Mouse (Mus musculus): ENCODE measurements around the gene Hist1h4h. TPM values are rescaled to one million over a fixed set of nuclear protein-coding genes. Genes with fewer than 3 reads are reported as not detected.

The Hist1h4h gene
- total RNA-seq, 1 experiment from 2014 or later: 474 TPM

- no peak for DNase-seq
Measured at GRCm38 (mm10) chr13:23576906-23577639, 46.2 kb downstream of the Hist1h4h start.

GRCm38 (mm10) chr13:23577835-23578234, 47.0 kb downstream of the Hist1h4h start:
- DNase-seq: no peak

Small RNA genes lying within 50 kb of the gene (microRNA-seq; reads per million reads assigned to microRNA genes)
- gene Gm44297 (0 reads per million in 2 experiments), gene Gm44359 (0 reads per million in 2 experiments), gene Gm44394 (0 reads per million in 2 experiments), gene n-TStga1 (0.36 to 1.0 reads per million in 2 experiments)

Other genes starting within 250 kb of the Hist1h4h start
- gene Zfp322a, start 161.8 kb upstream of the Hist1h4h start, total RNA-seq (2021): 19.7 and 30.1 TPM in 2 replicates
- 6.4 and 6.9 TPM in 2 replicates for gene Abt1, start 107.2 kb upstream of the Hist1h4h start, total RNA-seq (2021)
- not detected in 2 replicates for gene Btn1a1, start 65.1 kb upstream of the Hist1h4h start, total RNA-seq (2021)
- not detected in 2 replicates for gene Btn2a2, start 42.2 kb upstream of the Hist1h4h start, total RNA-seq (2021)
- gene Hist1h2af, start 2.9 kb downstream of the Hist1h4h start, total RNA-seq (2021): 63.3 and 106 TPM in 2 replicates
- 24.0 and 39.4 TPM in 2 replicates for gene Hist1h3g, start 4.4 kb downstream of the Hist1h4h start, total RNA-seq (2021)
- gene Hist1h2bh, start 12.3 kb downstream of the Hist1h4h start, total RNA-seq (2021): 6.6 and 6.8 TPM in 2 replicates
- 33.9 and 36.7 TPM in 2 replicates for gene Hist1h3f, start 13.0 kb downstream of the Hist1h4h start, total RNA-seq (2021)
- 127 and 189 TPM in 2 replicates for gene Hist1h4f, start 20.6 kb downstream of the Hist1h4h start, total RNA-seq (2021)
- gene Hist1h1d, start 22.2 kb downstream of the Hist1h4h start, total RNA-seq (2021): 9.5 TPM in 2 replicates
- 66.8 and 86.4 TPM in 2 replicates for gene Hist1h3e, start 31.3 kb downstream of the Hist1h4h start, total RNA-seq (2021)
- 14.5 and 15.5 TPM in 2 replicates for gene Hist1h2ae, start 40.2 kb downstream of the Hist1h4h start, total RNA-seq (2021)
- gene Hist1h2bg, start 40.3 kb downstream of the Hist1h4h start, total RNA-seq (2021): 106 and 130 TPM in 2 replicates
- 61.2 and 62.9 TPM in 2 replicates for gene Hist1h2bf, start 43.1 kb downstream of the Hist1h4h start, total RNA-seq (2021)
- 2.3 and 9.6 TPM in 2 replicates for gene Hist1h2ad, start 43.3 kb downstream of the Hist1h4h start, total RNA-seq (2021)
- gene Hist1h3d, start 44.7 kb downstream of the Hist1h4h start, total RNA-seq (2021): 12.9 and 16.6 TPM in 2 replicates
- 174 and 185 TPM in 2 replicates for gene Hist1h4d, start 50.5 kb downstream of the Hist1h4h start, total RNA-seq (2021)
- gene Hist1h2be, start 90.1 kb downstream of the Hist1h4h start, total RNA-seq (2021): 18.6 and 18.8 TPM in 2 replicates
- 102 and 118 TPM in 2 replicates for gene Hist1h1e, start 91.5 kb downstream of the Hist1h4h start, total RNA-seq (2021)
- 3.5 and 4.3 TPM in 2 replicates for gene Hist1h2ac, start 152.9 kb downstream of the Hist1h4h start, total RNA-seq (2021)
- gene Hist1h2bc, start 153.1 kb downstream of the Hist1h4h start, total RNA-seq (2021): 193 and 227 TPM in 2 replicates
- not detected in 2 replicates for gene Hist1h1t, start 164.8 kb downstream of the Hist1h4h start, total RNA-seq (2021)
- 97.6 and 116 TPM in 2 replicates for gene Hist1h4c, start 167.4 kb downstream of the Hist1h4h start, total RNA-seq (2021)
- 37.3 and 49.1 TPM in 2 replicates for gene Hfe, start 179.8 kb downstream of the Hist1h4h start, total RNA-seq (2021)
- gene Hist1h1c, start 207.8 kb downstream of the Hist1h4h start, total RNA-seq (2021): 248 and 316 TPM in 2 replicates
- 33.0 and 40.6 TPM in 2 replicates for gene Hist1h3c, start 214.6 kb downstream of the Hist1h4h start, total RNA-seq (2021)
- gene Hist1h2bb, start 215.7 kb downstream of the Hist1h4h start, total RNA-seq (2021): 56.1 and 68.8 TPM in 2 replicates
- gene Hist1h2ab, start 220.1 kb downstream of the Hist1h4h start, total RNA-seq (2021): 76.6 and 90.4 TPM in 2 replicates
- 94.0 and 112 TPM in 2 replicates for gene Hist1h3b, start 221.2 kb downstream of the Hist1h4h start, total RNA-seq (2021)
- 127 and 163 TPM in 2 replicates for gene Hist1h4b, start 226.0 kb downstream of the Hist1h4h start, total RNA-seq (2021)
- 73.8 and 80.4 TPM in 2 replicates for gene Hist1h4a, start 230.2 kb downstream of the Hist1h4h start, total RNA-seq (2021)
- gene Hist1h3a, start 231.3 kb downstream of the Hist1h4h start, total RNA-seq (2021): 78.8 and 80.4 TPM in 2 replicates
- gene Hist1h1a, start 232.6 kb downstream of the Hist1h4h start, total RNA-seq (2021): 76.4 and 84.2 TPM in 2 replicates
- 0.33 TPM in 1 of 2 replicates, not detected in the other for gene Trim38, start 238.9 kb downstream of the Hist1h4h start, total RNA-seq (2021)

All from adrenal gland, postnatal 25 days (tissue).